Mouse (Mus musculus) kidney, adult 2 months (tissue): ENCODE results near the gene Ugt1a2. TPM values are rescaled to one million over a fixed set of nuclear protein-coding genes. Genes with fewer than 3 reads are reported as not detected.
"Not testable (repeated sequence)": the region's sequence is repeated elsewhere in the genome, so short reads cannot be mapped to it uniquely, and the experiment has no call there.

Experiments
- DNase-seq: peaks from one replicate; pipeline ENCODE4 v3.0.0; 2021
- H3K27ac ChIP-seq: fragments of 200-500 bp; 2 replicates; pipeline ENCODE4 v1.5.1; 2012; ENCODE audit warnings: low read depth, low read length, control low read depth, inconsistent platforms; ENCODE audit not compliant: insufficient read depth
- H3K27me3 ChIP-seq: fragments of 200-500 bp; replicated peaks from 2 replicates; pipeline ENCODE4 v1.6.1; 2012; ENCODE audit warnings: mild to moderate bottlenecking, moderate library complexity, low read length, inconsistent platforms; ENCODE audit not compliant: control insufficient read depth, insufficient read depth
- H3K36me3 ChIP-seq: fragments of 200-500 bp; 2 replicates; pipeline ENCODE4 v1.6.1; 2012; ENCODE audit warnings: mild to moderate bottlenecking, moderate library complexity, low read length, inconsistent platforms; ENCODE audit not compliant: control insufficient read depth, insufficient read depth
- H3K4me1 ChIP-seq: fragments of 200-500 bp; 2 replicates; pipeline ENCODE4 v1.6.1; 2011; ENCODE audit warnings: low read length; ENCODE audit not compliant: control insufficient read depth, insufficient read depth
- H3K4me3 ChIP-seq: fragments of 200-500 bp; 2 replicates; pipeline ENCODE4 v1.5.1; 2011; ENCODE audit warnings: mild to moderate bottlenecking, low read depth, low read length, control low read depth; ENCODE audit not compliant: insufficient read depth
- CTCF ChIP-seq: fragments of 200-500 bp; conservative IDR thresholded peaks from 2 replicates; pipeline ENCODE4 v1.5.1; 2011; ENCODE audit warnings: low read depth, mild to moderate bottlenecking, control low read depth, low read length, moderate library complexity, mixed read lengths; ENCODE audit not compliant: insufficient read depth, insufficient read length
- POLR2A ChIP-seq: fragments of 200-500 bp; IDR thresholded peaks from one replicate; pipeline ENCODE4 v1.6.1; 2011; ENCODE audit warnings: low read depth, low read length, control low read depth
- WGBS: fragments of 180-500 bp; shearing (Covaris S2); methylation state at CpG from one replicate; pipeline ENCODE4 v1.1.7; 2018; 5-methylcytosine and 5-hydroxymethylcytosine counted together
- polyA plus RNA-seq: library from polyadenylated mRNA; depleted of rRNA; stranded (reverse); fragments of >200 nt; gene quantifications from 2 replicates; pipeline ENCODE4 v1.2.3, GENCODE M21; 2012; rRNA removed

Gene Ugt1a2
- 1,010 and 1,230 TPM in 2 replicates for polyA plus RNA-seq

DNA sequence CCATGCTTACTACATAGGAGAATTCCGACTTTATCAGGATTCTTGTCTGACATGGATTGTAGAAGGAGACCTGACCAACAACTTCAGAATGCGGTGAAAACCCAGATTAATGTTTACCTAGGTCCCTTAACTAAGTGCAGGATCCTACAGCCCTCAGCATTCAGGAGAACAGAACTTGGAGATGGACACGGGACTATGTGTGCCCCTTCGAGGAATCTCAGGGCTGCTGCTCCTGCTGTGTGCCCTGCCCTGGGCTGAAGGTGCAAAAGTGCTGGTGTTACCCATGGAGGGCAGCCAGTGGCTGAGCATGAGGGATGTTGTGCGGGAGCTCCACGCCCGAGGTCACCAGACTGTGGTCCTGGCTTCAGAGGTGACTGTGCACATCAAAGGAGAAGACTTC, at the start of gene Ugt1a2:
Ugt1a2 (plus strand) TSS at position 146 of the 400 bp plus-strand sequence.
- Histone ChIP-seq H3K4me1 (peaks cover 23% of the 10 kb centered on the region), H3K27ac (no peak within 1 kb of the TSS), H3K4me3 (no peak within 1 kb of the TSS), H3K27me3 (no peaks in the 10 kb centered on the region), H3K36me3 (no peaks in the 10 kb centered on the region)
- DNase-seq: peak; percentile 70
- 40% methylated on average over 7 of the region's 7 CpGs for WGBS
- no peak for TF ChIP-seq POLR2A
- TF ChIP-seq CTCF: no peak

DNA sequence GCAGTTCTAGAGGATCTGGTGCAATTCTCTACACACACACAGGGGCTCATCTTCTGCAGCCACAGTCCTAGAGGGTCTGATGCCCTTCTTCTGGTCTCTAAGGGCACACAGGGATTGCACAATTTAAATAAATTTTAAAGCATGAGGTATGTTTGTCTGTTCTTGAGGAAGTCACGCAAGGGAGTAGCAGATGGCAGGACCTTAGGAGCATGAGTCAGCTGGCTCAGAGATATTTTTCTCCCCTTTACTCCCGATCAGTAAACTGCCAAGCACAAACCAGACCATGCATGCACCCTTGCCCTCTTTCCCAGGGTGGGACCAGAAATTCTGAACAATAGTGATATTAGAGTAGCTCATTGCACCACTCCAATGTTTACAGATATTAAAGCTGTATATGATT, 42.0 kb upstream of the Ugt1a2 start:
- H3K27ac ChIP-seq: no peak overlapping the region
- no peaks in the 10 kb centered on the region for H3K27me3 ChIP-seq
- TF ChIP-seq CTCF (no peak), POLR2A (no peak)
- no peak for DNase-seq
- H3K4me1 ChIP-seq: no peaks in the 10 kb centered on the region
- H3K36me3 ChIP-seq: no peaks in the 10 kb centered on the region
- 74% methylated on average over 2 of the region's 2 CpGs for WGBS
- no peak overlapping the region for H3K4me3 ChIP-seq

DNA sequence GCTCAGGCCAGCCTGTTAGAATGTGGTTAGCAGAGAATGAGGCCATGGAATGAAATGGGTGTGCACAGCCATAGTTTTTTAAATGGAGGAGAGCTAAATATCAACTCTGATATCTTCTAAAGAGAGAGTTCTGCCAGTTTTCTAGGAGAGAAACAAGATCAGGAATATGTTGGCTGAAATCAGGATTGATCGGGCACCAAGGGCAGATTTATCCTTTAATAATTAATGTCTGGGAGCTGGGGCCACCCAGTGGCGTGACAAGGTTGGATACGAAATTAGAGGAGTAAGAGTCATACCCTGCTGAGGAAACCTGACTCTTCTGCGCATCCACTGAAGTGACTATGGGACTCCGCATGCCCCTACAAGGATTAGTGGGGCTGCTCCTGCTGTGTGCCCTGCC, 34.7 kb upstream of the Ugt1a2 start, which contains the start of gene Ugt1a5:
Ugt1a5 (plus strand) TSS at position 302 of the 400 bp plus-strand sequence.
- Histone ChIP-seq H3K4me1 (no peaks in the 10 kb centered on the region), H3K4me3 (no peak within 1 kb of the TSS), H3K36me3 (no peaks in the 10 kb centered on the region), H3K27ac (no peak within 1 kb of the TSS), H3K27me3 (no peaks in the 10 kb centered on the region)
- TF ChIP-seq CTCF: 0 out of 2 replicates have a peak, but pooled peaks have one; percentile 16
- no peak for TF ChIP-seq POLR2A
- WGBS: 74% methylated on average over 5 of the region's 5 CpGs
- DNase-seq: no peak

DNA sequence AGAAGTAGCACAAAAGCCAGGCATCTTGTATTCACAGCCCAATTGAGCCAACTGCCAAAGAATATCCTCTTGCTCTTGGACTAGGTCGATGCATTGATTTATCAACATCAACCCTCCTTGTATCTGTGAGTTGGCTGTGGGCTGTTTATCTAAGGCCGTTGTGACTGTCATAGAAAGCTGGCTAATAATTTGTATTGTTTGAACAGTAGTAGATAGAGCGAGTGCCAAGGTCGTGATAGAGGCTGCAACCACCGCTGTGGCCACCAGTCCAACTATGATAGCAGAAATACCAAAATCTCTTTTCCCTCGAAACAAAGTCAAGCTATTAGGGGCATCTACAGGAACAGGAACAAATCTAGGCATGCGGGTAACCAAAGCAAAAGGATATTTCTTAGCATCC, 28.2 kb upstream of the Ugt1a2 start:
- 85% methylated on average over 7 of the region's 7 CpGs for WGBS
- not testable (repeated sequence) for H3K27me3 ChIP-seq, H3K36me3 ChIP-seq, H3K4me3 ChIP-seq, H3K4me1 ChIP-seq, H3K27ac ChIP-seq, DNase-seq

DNA sequence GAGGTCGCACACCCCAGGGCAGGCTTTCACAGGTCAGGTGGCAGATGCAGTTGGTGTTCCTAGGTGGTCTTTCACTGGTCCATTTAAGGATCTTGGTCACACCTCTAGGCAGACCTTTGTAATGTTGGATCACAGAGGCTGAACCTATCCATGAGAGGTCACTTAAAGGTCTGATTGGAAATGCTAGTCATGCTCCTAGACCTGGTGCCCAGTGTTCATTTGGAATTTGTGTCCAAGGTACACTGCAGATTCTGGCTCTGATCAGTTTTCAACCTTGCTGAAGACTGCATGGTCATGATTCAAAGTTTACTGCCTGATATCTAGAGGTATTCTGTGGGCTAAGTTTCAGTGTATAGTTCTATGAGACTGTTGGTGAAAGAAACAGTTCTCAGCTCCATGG, 20.7 kb upstream of the Ugt1a2 start:
- no peaks in the 10 kb centered on the region for H3K4me1 ChIP-seq
- WGBS: 92% methylated on average over 1 of the region's 1 CpGs
- no peaks in the 10 kb centered on the region for H3K27me3 ChIP-seq
- no peak overlapping the region for H3K4me3 ChIP-seq
- no peaks in the 10 kb centered on the region for H3K36me3 ChIP-seq
- TF ChIP-seq POLR2A (no peak), CTCF (no peak)
- peak; percentile 62 for DNase-seq
- H3K27ac ChIP-seq: no peak overlapping the region

DNA sequence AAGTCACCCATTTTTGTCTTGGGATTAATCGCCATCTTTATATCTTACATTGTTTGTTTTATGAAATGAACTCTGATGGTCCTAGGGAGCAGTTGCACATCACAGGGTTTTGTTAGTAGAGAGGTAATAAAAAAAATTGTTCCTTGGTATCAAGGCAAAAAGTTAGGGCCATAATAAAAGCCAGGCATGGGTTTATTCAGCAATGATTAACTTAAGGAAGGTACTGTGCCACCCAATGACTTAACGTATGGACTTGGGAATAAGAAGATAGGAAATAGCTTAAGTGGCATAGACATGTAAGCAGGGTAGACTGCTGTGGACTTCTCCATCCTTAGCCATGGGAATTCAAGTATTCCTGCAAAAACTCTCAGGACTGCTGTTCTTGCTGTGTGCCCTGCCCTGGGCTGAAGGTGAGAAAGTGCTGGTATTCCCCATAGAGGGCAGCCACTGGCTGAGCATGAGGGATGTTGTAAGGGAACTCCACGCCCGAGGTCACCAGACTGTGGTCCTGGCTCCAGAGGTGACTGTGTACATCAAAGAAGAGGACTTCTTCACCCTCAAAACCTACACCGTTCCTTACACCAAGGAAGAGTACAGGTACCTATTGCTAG, 14.0 kb upstream of the Ugt1a2 start:
- Histone ChIP-seq H3K4me3 (no peak overlapping the region), H3K4me1 (peaks cover 5% of the 10 kb centered on the region; the same call in 1 of the 2 replicates), H3K27me3 (no peaks in the 10 kb centered on the region), H3K36me3 (no peaks in the 10 kb centered on the region), H3K27ac (no peak overlapping the region)
- no peak for DNase-seq
- 87% methylated on average over 5 of the region's 5 CpGs for WGBS
- no peak for TF ChIP-seq POLR2A
- no peak for TF ChIP-seq CTCF

DNA sequence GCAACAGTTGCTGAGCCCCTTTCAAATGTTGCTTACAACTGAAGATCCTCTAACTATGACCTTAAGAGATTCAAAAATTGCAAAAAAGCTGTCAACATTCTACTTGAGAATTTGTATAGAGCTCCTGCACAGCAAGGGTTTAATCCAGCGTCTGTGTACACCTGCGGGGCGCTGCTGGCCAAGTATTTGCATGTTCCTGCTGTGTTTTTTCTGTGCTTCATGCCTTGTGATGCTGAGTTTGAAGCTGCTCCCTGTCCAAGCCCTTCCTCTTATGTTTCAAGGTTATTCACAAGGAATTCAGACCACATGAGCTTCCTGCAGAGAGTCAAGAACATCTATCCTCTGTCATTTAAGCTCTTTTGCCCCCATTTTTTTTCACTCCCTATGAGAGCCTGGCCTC, 8.3 kb upstream of the Ugt1a2 start:
- WGBS: 84% methylated on average over 3 of the region's 3 CpGs
- Histone ChIP-seq H3K27me3 (no peaks in the 10 kb centered on the region), H3K27ac (no peak overlapping the region), H3K36me3 (no peaks in the 10 kb centered on the region), H3K4me3 (no peak overlapping the region), H3K4me1 (peaks cover 22% of the 10 kb centered on the region)
- TF ChIP-seq POLR2A (no peak), CTCF (no peak)
- no peak for DNase-seq

DNA sequence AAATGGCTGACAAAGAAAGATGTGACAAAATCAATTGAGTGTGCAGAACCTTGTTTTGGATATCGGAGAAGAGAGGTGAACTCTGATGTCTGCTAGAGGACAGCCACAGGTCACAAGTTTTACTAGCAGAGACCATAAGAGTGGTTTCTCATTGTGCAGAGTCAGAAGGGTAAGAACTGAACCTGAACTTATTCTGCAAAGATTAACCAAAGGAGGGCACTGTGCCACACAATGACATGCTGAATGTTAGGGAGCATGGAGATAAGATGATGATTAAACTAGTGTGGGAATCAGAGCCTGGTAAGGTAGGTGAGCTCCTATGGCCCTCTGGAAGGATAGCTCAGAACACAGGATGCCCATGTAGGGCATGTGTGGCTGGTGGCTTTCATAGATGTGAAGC, 4.7 kb upstream of the Ugt1a2 start:
- DNase-seq: peak; percentile 94
- TF ChIP-seq CTCF: no peak
- no peak for TF ChIP-seq POLR2A
- no peaks in the 10 kb centered on the region for H3K36me3 ChIP-seq
- peaks cover 30% of the 10 kb centered on the region for H3K4me1 ChIP-seq
- no peak overlapping the region for H3K4me3 ChIP-seq
- 44% methylated on average over 1 of the region's 1 CpGs for WGBS
- no peak overlapping the region for H3K27ac ChIP-seq
- no peaks in the 10 kb centered on the region for H3K27me3 ChIP-seq
